Mouse (Mus musculus) thymus, adult 2 months (tissue): ENCODE measurements around the gene Cobll1.

Experiments used
- CTCF ChIP-seq: fragments of 200-500 bp; IDR thresholded peaks from 2 replicates; pipeline ENCODE4 v1.5.1; 2012; ENCODE audit warnings: mild to moderate bottlenecking, control low read depth, low read length, moderate library complexity, borderline replicate concordance; ENCODE audit not compliant: control insufficient read depth, poor library complexity, insufficient read depth; ENCODE audit errors: extremely low read depth
- POLR2A ChIP-seq: fragments of 200-500 bp; IDR thresholded peaks from 2 replicates; pipeline ENCODE4 v1.6.1; 2012; ENCODE audit warnings: mild to moderate bottlenecking, low read length, control low read depth, moderate library complexity; ENCODE audit not compliant: control insufficient read depth, poor library complexity, insufficient read depth; ENCODE audit errors: extremely low read depth

- TF ChIP-seq CTCF = no peak
- TF ChIP-seq POLR2A = no peak
Measured at GRCm38 (mm10) chr2:65175645-65176044, 63.6 kb downstream of the Cobll1 start.
